Comparison of ENCODE assay signal across 8 mouse cellular contexts in genomic region chr2:180257001-180257521, GRCm38 (mm10). TPM values are rescaled to one million over a fixed set of nuclear protein-coding genes. Genes with fewer than 3 reads are reported as not detected.
A peak's percentile ranks its signal among the peaks of the same experiment; 100 is the strongest.
DNase-seq lines count a peak whose midpoint lies in the region; ATAC-seq and TF ChIP-seq lines count a peak whose summit lies in the region.

Gene Rps21, plus strand, starts transcription at chr2:180257377.

- TF ChIP-seq CTCF in bone marrow macrophage, adult 2 months (IDR thresholded peaks at IDR 0.05; ENCODE audit: low read depth, low read length) = no peak
- no peak for TF ChIP-seq CTCF in embryonic fibroblast, embryonic 13.5 days (IDR thresholded peaks at IDR 0.05; ENCODE audit: borderline replicate concordance, insufficient read depth, low read length)

- H3K9me3 ChIP-seq in kidney, embryonic 14.5 days (ENCODE audit: control insufficient read depth, low read length) = no peaks in the 10 kb centered on the region
- H3K9me3 ChIP-seq in limb, embryonic 15.5 days = no peaks in the 10 kb centered on the region

- peak within 1 kb of the TSS; percentile 70 for H3K27ac ChIP-seq in bone marrow macrophage, adult 2 months (ENCODE audit: insufficient read depth, low read depth, low read length)
- peak within 1 kb of the TSS; percentile 77 for H3K27ac ChIP-seq in embryonic fibroblast, embryonic 13.5 days (ENCODE audit: insufficient read depth, low read length)
- H3K27ac ChIP-seq in kidney, embryonic 14.5 days (ENCODE audit: low read depth, low read length) = peak within 1 kb of the TSS; percentile 91
- peak within 1 kb of the TSS; percentile 94 for H3K27ac ChIP-seq in limb, embryonic 15.5 days

- H3K27me3 ChIP-seq in kidney, embryonic 14.5 days (ENCODE audit: control insufficient read depth, insufficient read depth, low read length) = no peaks in the 10 kb centered on the region
- no peaks in the 10 kb centered on the region for H3K27me3 ChIP-seq in limb, embryonic 15.5 days

- peak; percentile 96 for ATAC-seq in kidney, embryonic 14.5 days (ENCODE audit: low FRiP score, low TSS enrichment)
- ATAC-seq in limb, embryonic 15.5 days (ENCODE audit: insufficient number of reproducible peaks, low FRiP score, low TSS enrichment, low read depth) = peak; percentile 97

- H3K4me2 ChIP-seq in kidney, embryonic 14.5 days (replicated peaks; ENCODE audit: low read depth, low read length) = peak within 1 kb of the TSS; percentile 83
- H3K4me2 ChIP-seq in limb, embryonic 15.5 days = peak within 1 kb of the TSS; percentile 84

- DNase-seq in A20 (ENCODE audit: low read depth, low spot score) = peak; percentile 99
- DNase-seq in heart, adult 9 months (ENCODE audit: low spot score in 2 of 2) = peak; percentile 99
- DNase-seq in monocyte, adult 2 months (ENCODE audit: low read depth in 1 of 2, low spot score in 2 of 2) = peak; percentile 91 to 93
- peak; percentile 97 to 98 for DNase-seq in spleen, postnatal 36 days (ENCODE audit: low spot score in 2 of 2)

- peak within 1 kb of the TSS; percentile 81 for H3K4me3 ChIP-seq in bone marrow macrophage, adult 2 months (ENCODE audit: insufficient read depth, low read length)
- peak within 1 kb of the TSS; percentile 93 for H3K4me3 ChIP-seq in embryonic fibroblast, embryonic 13.5 days (ENCODE audit: insufficient read depth, low read length)
- peak within 1 kb of the TSS; percentile 92 for H3K4me3 ChIP-seq in kidney, embryonic 14.5 days (ENCODE audit: low read length)
- H3K4me3 ChIP-seq in limb, embryonic 15.5 days = peak within 1 kb of the TSS; percentile 69

- H3K36me3 ChIP-seq in kidney, embryonic 14.5 days (ENCODE audit: control insufficient read depth, insufficient read depth, low read length) = peaks cover 37% of the 10 kb centered on the region
- peaks cover 38% of the 10 kb centered on the region for H3K36me3 ChIP-seq in limb, embryonic 15.5 days

- H3K9ac ChIP-seq in kidney, embryonic 14.5 days (ENCODE audit: low read depth, low read length) = peak within 1 kb of the TSS; percentile 95
- peak within 1 kb of the TSS; percentile 86 for H3K9ac ChIP-seq in limb, embryonic 15.5 days

- WGBS in kidney, embryonic 14.5 days = under 1% methylated on average over 30 of the region's 38 CpGs
- under 1% methylated on average over 38 of the region's 38 CpGs for WGBS in limb, embryonic 15.5 days

- TF ChIP-seq POLR2A in bone marrow macrophage, adult 2 months (IDR thresholded peaks at IDR 0.05; ENCODE audit: borderline replicate concordance, low read depth, low read length) = peak; percentile 91
- peak; percentile 99 for TF ChIP-seq POLR2A in embryonic fibroblast, embryonic 13.5 days (IDR thresholded peaks at IDR 0.05; ENCODE audit: low read depth, low read length)

- peaks cover 5% of the 10 kb centered on the region for H3K4me1 ChIP-seq in bone marrow macrophage, adult 2 months (ENCODE audit: control insufficient read depth, insufficient read depth, low read length)
- H3K4me1 ChIP-seq in embryonic fibroblast, embryonic 13.5 days (ENCODE audit: control insufficient read depth, insufficient read depth, low read length) = peaks cover 4% of the 10 kb centered on the region; the same call in 1 of the 2 replicates
- H3K4me1 ChIP-seq in kidney, embryonic 14.5 days (ENCODE audit: control insufficient read depth, insufficient read depth, low read length) = peaks cover 11% of the 10 kb centered on the region; the same call in 1 of the 2 replicates
- peaks cover 23% of the 10 kb centered on the region for H3K4me1 ChIP-seq in limb, embryonic 15.5 days

RNA-seq across cellular contexts. Expression of gene Rps21, which starts in this region (rescaled TPM):
- 1,564 and 1,592 TPM in 2 replicates for polyA plus RNA-seq in bone marrow macrophage, adult 2 months (2012; ENCODE audit: insufficient read depth, insufficient read length, missing spikeins)
- polyA plus RNA-seq in embryonic fibroblast, embryonic 13.5 days (2011; ENCODE audit: insufficient read length, low read depth, missing spikeins) = 1,138 and 1,342 TPM in 2 replicates
- polyA plus RNA-seq in kidney, embryonic 14.5 days (2014; fragmentation: Nextera tagmentation; extraction: Ambion mirVana) = 730 and 1,037 TPM in 2 replicates
- 429 and 600 TPM in 2 replicates for polyA plus RNA-seq in limb, embryonic 15.5 days (2015; fragmentation: Nextera tagmentation; extraction: Ambion mirVana)

Comparison
In these comparisons a context has a peak if more than half of its experiments do, and no peak if none do; other contexts are left out.
1. Peak in every context shown above with its lines: DNase-seq, ATAC-seq, H3K4me3 ChIP-seq and H3K27ac ChIP-seq.